In genomic region chr6:84946106-84946505, GRCm38 (mm10) we compare ENCODE assay signal across 26 mouse cellular contexts.
"Had no signal": no experiment of that assay in that cellular context is flagged by ENCODE, and none has a peak within 500 bp of the region (broad histone marks: within the 10 kb centered on the region; RNA-seq: fewer than 3 reads in every experiment).

No protein-coding gene starts in this region.

- H3K27ac ChIP-seq: embryonic facial prominence, embryonic 10.5 days; embryonic facial prominence, embryonic 12.5 days; embryonic facial prominence, embryonic 13.5 days; embryonic facial prominence, embryonic 15.5 days; forebrain, embryonic 10.5 days; gastrocnemius, adult 2 months; heart, adult 2 months; heart, embryonic 10.5 days had no signal

- H3K4me1 ChIP-seq: embryonic facial prominence, embryonic 12.5 days; embryonic facial prominence, embryonic 13.5 days; embryonic facial prominence, embryonic 15.5 days; forebrain, embryonic 10.5 days; heart, embryonic 10.5 days had no signal

- H3K36me3 ChIP-seq: embryonic facial prominence, embryonic 10.5 days; embryonic facial prominence, embryonic 12.5 days; embryonic facial prominence, embryonic 13.5 days; embryonic facial prominence, embryonic 15.5 days; forebrain, embryonic 10.5 days; forebrain, embryonic 12.5 days; heart, embryonic 10.5 days had no signal

- H3K4me2 ChIP-seq: embryonic facial prominence, embryonic 12.5 days; embryonic facial prominence, embryonic 13.5 days; embryonic facial prominence, embryonic 15.5 days; forebrain, embryonic 12.5 days; heart, embryonic 11.5 days had no signal

- H3K9me3 ChIP-seq: embryonic facial prominence, embryonic 10.5 days; embryonic facial prominence, embryonic 12.5 days; embryonic facial prominence, embryonic 13.5 days; embryonic facial prominence, embryonic 15.5 days; forebrain, embryonic 10.5 days; forebrain, embryonic 12.5 days; heart, embryonic 10.5 days had no signal

- DNase-seq: cerebellum, adult 8-10 months; cerebellum, adult 9-10 months; cerebellum, adult 9-11 months; cerebellum, postnatal 10 days; cerebellum, postnatal 14 days; cerebellum, postnatal 25 days; cerebellum, postnatal 36 days; embryo, embryonic 11 days; gastrocnemius, adult 2 months; gastrocnemius, postnatal 10 days; gastrocnemius, postnatal 14 days; gastrocnemius, postnatal 25 days; gastrocnemius, postnatal 36 days; heart, adult 11 months; heart, adult 18-20 months; heart, adult 2 months had no signal

- H3K27me3 ChIP-seq: embryonic facial prominence, embryonic 12.5 days; embryonic facial prominence, embryonic 13.5 days; embryonic facial prominence, embryonic 15.5 days; forebrain, embryonic 12.5 days had no signal

- H3K9ac ChIP-seq: embryonic facial prominence, embryonic 12.5 days; embryonic facial prominence, embryonic 13.5 days; embryonic facial prominence, embryonic 15.5 days; forebrain, embryonic 12.5 days; forebrain, postnatal 0 days had no signal

- H3K4me3 ChIP-seq: embryonic facial prominence, embryonic 10.5 days; embryonic facial prominence, embryonic 12.5 days; embryonic facial prominence, embryonic 13.5 days; embryonic facial prominence, embryonic 15.5 days; erythroblast, embryonic 14.5 days; forebrain, embryonic 10.5 days; forebrain, embryonic 12.5 days; gastrocnemius, adult 2 months; heart, adult 2 months; heart, embryonic 10.5 days had no signal
